Mouse (Mus musculus) CH12.LX (cell line): ENCODE data around the gene Wdr81. TPM values are rescaled to one million over a fixed set of nuclear protein-coding genes. Genes with fewer than 3 reads are reported as not detected.
A peak's percentile ranks its signal among the peaks of the same experiment; 100 is the strongest.

Source experiments
- DNase-seq: peaks from one replicate; pipeline ENCODE4 v3.0.0-alpha.2; 2013; ENCODE audit errors: extremely low read depth
- H3K27ac ChIP-seq: 2 replicates; pipeline ENCODE4 v1.5.1; 2012; ENCODE audit warnings: low read depth, mild to moderate bottlenecking, control low read depth, moderate library complexity; ENCODE audit not compliant: insufficient read depth
- H3K27me3 ChIP-seq: replicated peaks from 2 replicates; pipeline ENCODE3; 2012; ENCODE audit warnings: inconsistent platforms
- H3K36me3 ChIP-seq, 2 experiments: replicated peaks in 1 of 2; 2 replicates each; pipeline versions ENCODE3 to v1.6.1; 2012; ENCODE audit warnings: inconsistent platforms in 1 of 2, low read length in 1 of 2, mild to moderate bottlenecking in 1 of 2, mixed read lengths in 1 of 2, moderate library complexity in 1 of 2; ENCODE audit not compliant: control insufficient read depth in 1 of 2, insufficient read depth in 1 of 2
- H3K4me1 ChIP-seq, 2 experiments: 2 replicates each; pipeline ENCODE4 v1.6.1; 2012; ENCODE audit warnings: inconsistent platforms in 1 of 2, moderate library complexity in 1 of 2; ENCODE audit not compliant: insufficient read depth in 2 of 2, control insufficient read depth in 1 of 2
- H3K4me2 ChIP-seq: 2 replicates; pipeline ENCODE4 v1.6.1; 2012; ENCODE audit warnings: low read depth, mild to moderate bottlenecking, control low read depth; ENCODE audit not compliant: poor library complexity, insufficient read depth, severe bottlenecking
- H3K4me3 ChIP-seq, 3 experiments: fragments of 150-350 bp in 1 of 3; sonication (generic) in 1 of 3; replicated peaks in 1 of 3; 2 replicates each; pipeline versions ENCODE3 to v1.5.1; 2011 to 2012; ENCODE audit warnings: low read depth in 2 of 3, low read length in 2 of 3, mild to moderate bottlenecking in 2 of 3, moderate library complexity in 2 of 3, control low read depth in 1 of 3, improper control_type of control experiment in 1 of 3, inconsistent platforms in 1 of 3, mixed read lengths in 1 of 3; ENCODE audit not compliant: poor library complexity in 1 of 3
- H3K79me2 ChIP-seq: replicated peaks from 2 replicates; pipeline ENCODE4 v1.6.1; 2012; ENCODE audit warnings: mild to moderate bottlenecking, moderate library complexity; ENCODE audit not compliant: control insufficient read depth, poor library complexity, insufficient read depth, severe bottlenecking; ENCODE audit errors: extremely low read depth
- H3K9ac ChIP-seq: 2 replicates; pipeline ENCODE4 v1.6.1; 2012; ENCODE audit warnings: low read depth, mild to moderate bottlenecking, control low read depth, moderate library complexity; ENCODE audit not compliant: insufficient read depth
- H3K9me3 ChIP-seq: replicated peaks from 2 replicates; pipeline ENCODE3; 2012; ENCODE audit warnings: low read length, inconsistent platforms, mixed read lengths
- BHLHE40 ChIP-seq: IDR thresholded peaks from 2 replicates; pipeline ENCODE4 v1.6.1; 2011; ENCODE audit warnings: mild to moderate bottlenecking, low read depth, low read length, improper control_type of control experiment
- CHD1 ChIP-seq: IDR thresholded peaks from 2 replicates; pipeline ENCODE4 v1.6.1; 2012; ENCODE audit warnings: low read depth, low read length, improper control_type of control experiment, inconsistent platforms
- CHD2 ChIP-seq: IDR thresholded peaks from 2 replicates; pipeline ENCODE4 v1.6.1; 2011; ENCODE audit warnings: low read length, improper control_type of control experiment
- CTCF ChIP-seq, 2 experiments: IDR thresholded peaks in 1 of 2; conservative IDR thresholded peaks in 1 of 2; 2 replicates each; pipeline ENCODE4 v1.5.1; 2011 to 2012; ENCODE audit warnings: low read depth in 2 of 2, low read length in 2 of 2, improper control_type of control experiment in 1 of 2, inconsistent platforms in 1 of 2, mild to moderate bottlenecking in 1 of 2, moderate library complexity in 1 of 2
- E2F4 ChIP-seq: IDR thresholded peaks from 2 replicates; pipeline ENCODE4 v1.6.1; 2011; ENCODE audit warnings: low read depth, low read length, improper control_type of control experiment; ENCODE audit not compliant: insufficient replicate concordance
- ELF1 ChIP-seq: IDR thresholded peaks from 2 replicates; pipeline ENCODE4 v1.6.1; 2014; ENCODE audit warnings: low read depth, mild to moderate bottlenecking, inconsistent platforms, low read length, improper control_type of control experiment
- EP300 ChIP-seq: IDR thresholded peaks from 2 replicates; pipeline ENCODE4 v1.6.1; 2011; ENCODE audit warnings: low read length, improper control_type of control experiment
- ETS1 ChIP-seq: conservative IDR thresholded peaks from 2 replicates; pipeline ENCODE4 v1.6.1; 2012; ENCODE audit warnings: low read depth, mild to moderate bottlenecking, inconsistent platforms, low read length, improper control_type of control experiment, moderate library complexity
- GABPA ChIP-seq: IDR thresholded peaks from 2 replicates; pipeline ENCODE4 v1.6.1; 2012; ENCODE audit warnings: low read depth, low read length, improper control_type of control experiment, inconsistent platforms; ENCODE audit not compliant: insufficient replicate concordance
- IRF4 ChIP-seq: IDR thresholded peaks from 2 replicates; pipeline ENCODE4 v1.6.1; 2014; ENCODE audit warnings: low read depth, mild to moderate bottlenecking, inconsistent platforms, low read length, improper control_type of control experiment
- JUN ChIP-seq: IDR thresholded peaks from 2 replicates; pipeline ENCODE4 v1.6.1; 2011; ENCODE audit warnings: low read depth, mild to moderate bottlenecking, low read length, improper control_type of control experiment, moderate library complexity; ENCODE audit not compliant: insufficient read depth
- JUND ChIP-seq: conservative IDR thresholded peaks from 2 replicates; pipeline ENCODE4 v1.6.1; 2011; ENCODE audit warnings: low read depth, low read length, improper control_type of control experiment
- KAT2A ChIP-seq: IDR thresholded peaks from 2 replicates; pipeline ENCODE4 v1.6.1; 2012; ENCODE audit warnings: low read length, improper control_type of control experiment, inconsistent platforms; ENCODE audit not compliant: insufficient replicate concordance
- MAFK ChIP-seq: IDR thresholded peaks from 2 replicates; pipeline ENCODE4 v1.6.1; 2011; ENCODE audit warnings: low read length, improper control_type of control experiment; ENCODE audit not compliant: insufficient replicate concordance
- MAX ChIP-seq: IDR thresholded peaks from 2 replicates; pipeline ENCODE4 v1.6.1; 2011; ENCODE audit warnings: low read length, improper control_type of control experiment
- MAZ ChIP-seq: IDR thresholded peaks from 2 replicates; pipeline ENCODE4 v1.6.1; 2012; ENCODE audit warnings: low read depth, mild to moderate bottlenecking, inconsistent platforms, low read length, improper control_type of control experiment, moderate library complexity
- MEF2A ChIP-seq: IDR thresholded peaks from 2 replicates; pipeline ENCODE4 v1.6.1; 2014; ENCODE audit warnings: low read depth, mild to moderate bottlenecking, inconsistent platforms, low read length, improper control_type of control experiment, borderline replicate concordance
- MXI1 ChIP-seq: IDR thresholded peaks from 2 replicates; pipeline ENCODE4 v1.6.1; 2011; ENCODE audit warnings: mild to moderate bottlenecking, low read depth, low read length, improper control_type of control experiment
- MYC ChIP-seq: IDR thresholded peaks from 2 replicates; pipeline ENCODE4 v1.6.1; 2011; ENCODE audit warnings: low read depth, mild to moderate bottlenecking, improper control_type of control experiment, low read length
- NELFE ChIP-seq: IDR thresholded peaks from 2 replicates; pipeline ENCODE4 v1.6.1; 2011; ENCODE audit warnings: low read depth, low read length, improper control_type of control experiment
- NRF1 ChIP-seq: IDR thresholded peaks from 2 replicates; pipeline ENCODE4 v1.6.1; 2014; ENCODE audit warnings: low read depth, mild to moderate bottlenecking, inconsistent platforms, low read length, improper control_type of control experiment, moderate library complexity
- PAX5 ChIP-seq: IDR thresholded peaks from 2 replicates; pipeline ENCODE4 v1.6.1; 2012; ENCODE audit warnings: low read length, inconsistent platforms, mixed read lengths
- POLR2A ChIP-seq: IDR thresholded peaks from 2 replicates; pipeline ENCODE4 v1.6.1; 2011; ENCODE audit warnings: low read depth, mild to moderate bottlenecking, improper control_type of control experiment, low read length
- POLR2AphosphoS2 ChIP-seq: IDR thresholded peaks from 2 replicates; pipeline ENCODE4 v1.6.1; 2011; ENCODE audit warnings: low read depth, low read length, improper control_type of control experiment
- RAD21 ChIP-seq: IDR thresholded peaks from 2 replicates; pipeline ENCODE4 v1.6.1; 2011; ENCODE audit warnings: low read depth, mild to moderate bottlenecking, low read length, improper control_type of control experiment, moderate library complexity
- RCOR1 ChIP-seq: conservative IDR thresholded peaks from 2 replicates; pipeline ENCODE4 v1.6.1; 2012; ENCODE audit warnings: low read depth, mild to moderate bottlenecking, inconsistent platforms, low read length, improper control_type of control experiment
- SIN3A ChIP-seq: IDR thresholded peaks from 2 replicates; pipeline ENCODE4 v1.6.1; 2012; ENCODE audit warnings: low read length, improper control_type of control experiment, inconsistent platforms
- SMC3 ChIP-seq: IDR thresholded peaks from 2 replicates; pipeline ENCODE4 v1.6.1; 2011; ENCODE audit warnings: low read depth, low read length, improper control_type of control experiment
- TBP ChIP-seq: conservative IDR thresholded peaks from 2 replicates; pipeline ENCODE4 v1.6.1; 2011; ENCODE audit warnings: low read depth, low read length, improper control_type of control experiment
- TCF12 ChIP-seq: IDR thresholded peaks from 2 replicates; pipeline ENCODE4 v1.6.1; 2014; ENCODE audit warnings: low read depth, mild to moderate bottlenecking, inconsistent platforms, low read length, improper control_type of control experiment
- UBTF ChIP-seq: IDR thresholded peaks from 2 replicates; pipeline ENCODE4 v1.6.1; 2012; ENCODE audit warnings: low read depth, mild to moderate bottlenecking, inconsistent platforms, low read length, improper control_type of control experiment, moderate library complexity
- USF1 ChIP-seq: IDR thresholded peaks from 2 replicates; pipeline ENCODE4 v1.6.1; 2014; ENCODE audit warnings: low read depth, mild to moderate bottlenecking, inconsistent platforms, low read length, improper control_type of control experiment
- USF2 ChIP-seq: conservative IDR thresholded peaks from 2 replicates; pipeline ENCODE4 v1.6.1; 2011; ENCODE audit warnings: low read depth, low read length, improper control_type of control experiment
- ZC3H11A ChIP-seq: IDR thresholded peaks from 2 replicates; pipeline ENCODE4 v1.6.1; 2012; ENCODE audit warnings: low read depth, mild to moderate bottlenecking, inconsistent platforms, low read length, improper control_type of control experiment
- ZKSCAN1 ChIP-seq: IDR thresholded peaks from 2 replicates; pipeline ENCODE4 v1.6.1; 2012; ENCODE audit warnings: low read depth, inconsistent platforms, low read length, improper control_type of control experiment, borderline replicate concordance
- ZMIZ1 ChIP-seq: IDR thresholded peaks from 2 replicates; pipeline ENCODE4 v1.6.1; 2012; ENCODE audit warnings: low read depth, mild to moderate bottlenecking, inconsistent platforms, low read length, improper control_type of control experiment
- ZNF384 ChIP-seq: IDR thresholded peaks from 2 replicates; pipeline ENCODE4 v1.6.1; 2012; ENCODE audit warnings: low read depth, low read length, improper control_type of control experiment, inconsistent platforms
- dilution Hi-C: fragments of 300-500 bp; cut with MboI; formaldehyde crosslinking; loops from 2 replicates; pipeline ENCODE4 v1.14.3; 2020; ENCODE audit warnings: low sequenced_read_pairs; ENCODE audit not compliant: extremely low pct_unique_long_range_greater_than_20kb, extremely low pct_ligation_motif_present
- in situ Hi-C: fragments of 300-500 bp; cut with MboI; formaldehyde crosslinking; loops from 3 replicates; pipeline ENCODE4 v1.14.3; 2019; ENCODE audit warnings: low sequenced_read_pairs, low pct_ligation_motif_present, low pct_unique_long_range_greater_than_20kb, mixed read lengths
- polyA plus RNA-seq: library from polyadenylated mRNA; unstranded; fragments of >175 nt; gene quantifications from 2 replicates; pipeline ENCODE4 v1.2.1, GENCODE M21; 2012; ENCODE audit warnings: low read depth; ENCODE audit not compliant: insufficient read length
- total RNA-seq, 2 experiments: library from RNA; depleted of rRNA; stranded (reverse); fragments of 300-350 nt in 1 of 2; fragments of >200 nt in 1 of 2; gene quantifications; 2 replicates each; pipeline ENCODE4 v1.2.3; 2012 to 2014

The Wdr81 gene
- 14.3 and 16.3 TPM in 2 replicates for total RNA-seq (2012; rRNA removed)
- total RNA-seq (2014; rRNA removed) = 3.0 and 3.1 TPM in 2 replicates
- 12.7 and 13.7 TPM in 2 replicates for polyA plus RNA-seq

GRCm38 (mm10) chr11:75453991-75454930, at the start of gene Wdr81:
Wdr81 (minus strand) TSS chr11:75454717.
- no peaks in the 10 kb centered on the region for H3K79me2 ChIP-seq
- H3K4me3 ChIP-seq = peak within 1 kb of the TSS; percentile 48 to 63 (median 53)
- no peaks in the 10 kb centered on the region for H3K27me3 ChIP-seq
- in situ Hi-C loops = no loop called here
- peaks cover 22 to 35% of the 10 kb centered on the region in 2 experiments for H3K36me3 ChIP-seq
- peaks cover 34 to 84% of the 10 kb centered on the region in 2 experiments for H3K4me1 ChIP-seq
- dilution Hi-C loops = no loop called here
- peak within 1 kb of the TSS; percentile 64 for H3K9ac ChIP-seq
- peak; percentile 97 for DNase-seq
- H3K9me3 ChIP-seq = no peaks in the 10 kb centered on the region
- H3K27ac ChIP-seq = peak within 1 kb of the TSS; percentile 83
- peak within 1 kb of the TSS; percentile 60 for H3K4me2 ChIP-seq
- TF ChIP-seq MYC (peak; percentile 97), TBP (peak; percentile 68), KAT2A (0 out of 2 replicates have a peak, but pooled peaks have one; percentile 43), IRF4 (0 out of 2 replicates have a peak, but pooled peaks have one; percentile 5), UBTF (no peak; the same call in 1 of the 2 replicates), ZNF384 (no peak), MXI1 (peak; percentile 98), RCOR1 (no peak), ETS1 (peak; percentile 88), MAZ (no peak), GABPA (no peak), ZMIZ1 (no peak), ZKSCAN1 (no peak), TCF12 (0 out of 2 replicates have a peak, but pooled peaks have one; percentile 32), MAX (peak; percentile 100), ZC3H11A (0 out of 2 replicates have a peak, but pooled peaks have one; percentile 2), ELF1 (peak; percentile 94), RAD21 (peak; percentile 51), E2F4 (no peak), JUND (no peak), POLR2A (peak; percentile 73), CHD1 (no peak), CTCF (conservative IDR thresholded peaks at IDR 0.05 in 1 of 2, IDR thresholded peaks at IDR 0.05 in 1 of 2; ENCODE audit: low read depth in 2 of 2, low read length in 2 of 2) (peak in 1 of 2 experiments; percentile 66; a peak in 2 of 4 replicates), NRF1 (peak; percentile 17; the same call in 1 of the 2 replicates), SMC3 (peak; percentile 55), USF1 (peak; percentile 99), SIN3A (peak; percentile 99), POLR2AphosphoS2 (no peak), MAFK (no peak), CHD2 (no peak), NELFE (peak; percentile 40; the same call in 1 of the 2 replicates), BHLHE40 (peak; percentile 99), EP300 (no peak), JUN (no peak), USF2 (peak; percentile 100), MEF2A (peak; percentile 18), PAX5 (no peak)
